Mouse (Mus musculus) adrenal gland, adult 2 months (tissue): ENCODE measurements around the gene Xrcc3. TPM values are rescaled to one million over a fixed set of nuclear protein-coding genes. Genes with fewer than 3 reads are reported as not detected.

ENCODE experiments used
- polyA plus RNA-seq: library from polyadenylated mRNA; depleted of rRNA; stranded (reverse); fragments of >200 nt; gene quantifications from 2 replicates; pipeline ENCODE4 v1.2.3, GENCODE M21; 2012; rRNA removed
- total RNA-seq, 2 experiments: library from RNA; stranded (reverse); gene quantifications; 2 replicates each; pipeline ENCODE4 v1.2.3; 2021

Gene Xrcc3
- total and polyA plus RNA-seq, 3 experiments, result 8.8 to 22.5 (median 17.8) TPM

Other genes with a start within 250 kb of the Xrcc3 start
- 10 to 100 TPM; 83.2 to 95.9 TPM for gene Mark3, start 239.3 kb downstream of the Xrcc3 start, total RNA-seq
- 33.5 and 35.8 TPM in 2 replicates for gene Mark3, start 239.3 kb downstream of the Xrcc3 start, polyA plus RNA-seq
- gene Ckb, start 141.5 kb downstream of the Xrcc3 start, total RNA-seq, result 10 to 100 TPM; 30.9 to 96.5 TPM
- gene Ckb, start 141.5 kb downstream of the Xrcc3 start, polyA plus RNA-seq, result 192 and 265 TPM in 2 replicates
- gene Trmt61a, start 135.8 kb downstream of the Xrcc3 start, total RNA-seq, result 10 to 100 TPM; 13.7 to 15.8 TPM
- gene Trmt61a, start 135.8 kb downstream of the Xrcc3 start, polyA plus RNA-seq, result 74.9 and 79.6 TPM in 2 replicates
- 10 to 100 TPM; 32.5 to 37.7 TPM for gene Bag5, start 100.6 kb downstream of the Xrcc3 start, total RNA-seq
- gene Bag5, start 100.6 kb downstream of the Xrcc3 start, polyA plus RNA-seq, result 8.0 and 12.0 TPM in 2 replicates
- 10 to 100 TPM; 67.7 to 70.0 TPM for gene Apopt1, start 100.6 kb downstream of the Xrcc3 start, total RNA-seq
- gene Apopt1, start 100.6 kb downstream of the Xrcc3 start, polyA plus RNA-seq, result 191 and 279 TPM in 2 replicates
- gene Klc1, start 55.0 kb downstream of the Xrcc3 start, total RNA-seq, result 100 to 1,000 TPM in 1 of 2 experiments, 10 to 100 TPM in 1; 87.7 to 107 TPM
- 61.6 and 71.6 TPM in 2 replicates for gene Klc1, start 55.0 kb downstream of the Xrcc3 start, polyA plus RNA-seq
- 100 to 1,000 TPM in 1 of 2 experiments, 10 to 100 TPM in 1; 63.4 to 125 TPM for gene Zfyve21, start 297 bp upstream of the Xrcc3 start, total RNA-seq
- 124 and 125 TPM in 2 replicates for gene Zfyve21, start 297 bp upstream of the Xrcc3 start, polyA plus RNA-seq
- gene Ppp1r13b, start 94.2 kb upstream of the Xrcc3 start, total RNA-seq, result 10 to 100 TPM; 13.8 to 15.9 TPM
- 5.9 and 6.6 TPM in 2 replicates for gene Ppp1r13b, start 94.2 kb upstream of the Xrcc3 start, polyA plus RNA-seq
- 100 to 1,000 TPM; 274 to 451 TPM for gene Atp5mpl, start 153.1 kb upstream of the Xrcc3 start, total RNA-seq
- 3.2 and 6.1 TPM in 2 replicates for gene Atp5mpl, start 153.1 kb upstream of the Xrcc3 start, polyA plus RNA-seq
- gene Tdrd9, start 157.7 kb upstream of the Xrcc3 start, total RNA-seq, result under 1 TPM in 1 of 2 experiments, not detected in 1; 0.07 TPM
- 0.06 TPM in 1 of 2 replicates, not detected in the other for gene Tdrd9, start 157.7 kb upstream of the Xrcc3 start, polyA plus RNA-seq
- gene Rd3l, start 167.4 kb upstream of the Xrcc3 start, total RNA-seq, result not detected
- gene Rd3l, start 167.4 kb upstream of the Xrcc3 start, polyA plus RNA-seq, result not detected in 2 replicates